Mouse (Mus musculus): ENCODE data around the gene Tmem150c. TPM values are rescaled to one million over a fixed set of nuclear protein-coding genes. Genes with fewer than 3 reads are reported as not detected.

Tmem150c gene
- total RNA-seq, 2 experiments from 2014 or later, result 76.7 to 79.5 TPM

DNA sequence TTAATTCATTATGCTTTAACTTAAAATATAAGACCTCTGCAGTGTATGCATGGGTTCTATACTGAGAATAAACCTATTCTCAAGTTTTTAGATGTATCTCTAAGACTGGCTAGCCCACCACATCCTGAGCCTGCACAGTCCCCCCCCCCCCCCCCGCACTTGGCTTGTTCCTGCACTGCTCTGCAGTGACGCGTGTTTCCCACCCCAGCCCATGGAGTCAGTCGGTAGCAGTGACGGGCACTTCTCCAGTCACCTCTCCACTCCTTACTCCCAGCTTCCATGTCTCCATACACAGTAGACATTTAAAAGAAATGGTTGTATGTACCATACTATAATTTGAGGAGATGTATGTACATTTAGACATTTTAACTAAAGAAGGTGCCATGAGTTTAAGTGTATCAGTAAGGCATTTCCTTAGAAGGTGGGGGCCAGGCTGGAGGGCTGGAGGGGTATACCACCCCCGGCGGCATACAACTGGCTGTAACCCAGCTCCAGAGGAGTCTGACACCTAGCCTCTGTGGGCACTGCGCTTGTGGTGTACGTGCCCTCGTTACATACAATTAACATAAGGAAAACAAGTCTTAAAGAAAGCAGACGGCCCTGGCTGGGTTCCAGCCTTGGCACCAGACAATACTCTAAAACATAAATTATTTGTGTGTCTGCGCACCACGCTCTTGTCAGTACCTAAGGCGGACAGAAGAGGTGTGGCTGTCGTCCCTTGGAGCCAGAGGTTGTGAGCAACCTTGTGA is 102.0 kb downstream of the Tmem150c start:
- no peak for DNase-seq (ENCODE audit: extremely low spot score in 1 of 2, low spot score in 1 of 2)

- no peak for DNase-seq (ENCODE audit: extremely low spot score in 1 of 2, low spot score in 1 of 2)
Observed at GRCm38 (mm10) chr5:100055866-100056369, 103.7 kb downstream of the Tmem150c start.

- DNase-seq (ENCODE audit: extremely low spot score in 1 of 2, low spot score in 1 of 2), result no peak
Observed at GRCm38 (mm10) chr5:100054807-100055547, 104.6 kb downstream of the Tmem150c start.

- no peak for DNase-seq (ENCODE audit: extremely low spot score in 1 of 2, low spot score in 1 of 2)
Observed at GRCm38 (mm10) chr5:100052728-100053127, 106.9 kb downstream of the Tmem150c start.

GRCm38 (mm10) chr5:100049904-100050303 is 109.7 kb downstream of the Tmem150c start:
- DNase-seq (ENCODE audit: extremely low spot score in 1 of 2, low spot score in 1 of 2), result no peak

DNA sequence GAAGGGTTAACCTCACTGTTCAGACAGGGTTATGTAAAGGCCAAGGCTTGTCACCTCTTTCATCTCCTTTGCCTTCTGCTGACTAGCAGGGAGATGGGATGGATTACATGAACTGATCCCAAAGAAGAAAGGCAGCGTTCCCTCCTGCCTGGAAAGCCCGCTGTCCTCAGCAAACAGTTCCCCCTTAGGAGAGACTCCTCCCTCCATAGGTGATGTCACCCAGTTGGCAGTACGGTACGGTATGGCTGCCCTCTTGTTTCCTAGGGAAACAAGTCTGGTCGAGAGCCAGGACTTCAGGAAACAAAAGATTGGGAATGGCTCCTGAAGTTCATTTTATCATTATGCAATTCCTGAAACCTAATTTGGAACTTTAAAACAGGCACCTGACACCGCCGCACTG is 111.7 kb downstream of the Tmem150c start:
- DNase-seq (ENCODE audit: extremely low spot score in 1 of 2, low spot score in 1 of 2), result no peak

DNA sequence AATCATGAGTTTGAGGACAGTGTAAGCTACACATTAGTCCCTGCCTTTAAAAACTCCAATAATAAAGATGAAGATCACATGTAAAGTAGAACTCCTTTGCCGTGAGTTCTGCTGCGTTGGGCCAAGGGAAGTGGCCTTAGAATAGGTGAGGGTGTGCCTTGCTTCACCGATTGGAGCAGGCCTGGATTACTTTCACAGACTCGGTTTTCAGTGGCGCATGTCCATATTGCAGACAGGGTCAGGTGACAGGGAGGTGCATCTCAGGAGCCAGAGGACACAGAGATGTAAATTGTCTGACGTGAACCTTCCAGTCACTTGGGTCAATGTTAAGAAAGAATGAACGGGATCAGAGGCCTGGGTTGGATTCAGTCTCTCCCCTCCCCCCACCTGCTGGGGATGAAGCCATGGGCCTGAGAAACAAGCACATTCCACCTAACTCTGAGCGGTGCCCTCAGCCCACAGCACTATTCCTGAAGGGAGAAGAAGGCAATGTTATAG is 112.4 kb downstream of the Tmem150c start:
- no peak for DNase-seq (ENCODE audit: extremely low spot score in 1 of 2, low spot score in 1 of 2)

DNA sequence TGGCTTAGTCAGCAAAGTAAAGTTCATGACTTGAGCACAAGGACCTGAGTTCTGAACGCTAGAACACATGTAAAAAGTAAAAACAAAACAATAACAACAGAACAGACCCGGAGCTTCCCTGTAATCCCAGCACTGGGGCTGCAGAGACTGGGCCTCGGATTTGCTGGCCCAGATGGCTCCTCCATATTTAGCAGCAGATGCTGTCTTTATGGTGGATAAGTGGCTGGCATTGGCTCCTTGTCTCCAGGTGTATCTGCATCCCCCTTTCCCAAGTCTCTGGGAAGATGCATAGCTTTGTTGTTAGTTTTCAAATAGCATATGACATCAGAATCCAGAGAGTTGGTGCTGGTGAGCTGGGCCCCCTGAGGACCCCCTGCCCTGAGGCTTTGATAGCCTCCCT is 113.5 kb downstream of the Tmem150c start:
- DNase-seq (ENCODE audit: extremely low spot score in 1 of 2, low spot score in 1 of 2), result no peak

GRCm38 (mm10) chr5:100044621-100045020 is 115.0 kb downstream of the Tmem150c start:
- DNase-seq (ENCODE audit: extremely low spot score in 1 of 2, low spot score in 1 of 2), result no peak

GRCm38 (mm10) chr5:100044030-100044429 is 115.6 kb downstream of the Tmem150c start:
- DNase-seq (ENCODE audit: extremely low spot score in 1 of 2, low spot score in 1 of 2), result no peak

DNA sequence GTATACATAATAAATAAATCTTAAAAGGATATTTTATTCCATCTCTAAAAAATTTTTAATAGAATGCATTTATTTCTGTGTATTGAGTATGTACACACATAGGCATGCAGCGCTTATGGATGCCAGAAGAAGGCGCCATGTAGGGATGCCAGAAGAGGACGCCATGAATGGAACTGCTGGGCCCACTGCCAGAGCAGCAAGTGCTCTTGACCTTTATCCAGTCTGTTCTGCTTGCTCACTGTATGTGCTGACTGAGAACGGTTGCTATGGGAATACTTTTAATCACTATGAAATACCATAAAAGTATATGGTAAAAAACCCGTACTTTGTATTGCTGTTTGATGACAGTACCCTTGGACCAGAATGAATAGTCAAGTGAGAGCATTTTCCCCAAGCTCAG is 116.2 kb downstream of the Tmem150c start:
- DNase-seq (ENCODE audit: extremely low spot score in 1 of 2, low spot score in 1 of 2), result peak in 1 of 2 experiments; percentile 33

- DNase-seq (ENCODE audit: extremely low spot score in 1 of 2, low spot score in 1 of 2), result no peak
Observed at GRCm38 (mm10) chr5:100042467-100042866, 117.1 kb downstream of the Tmem150c start.

DNA sequence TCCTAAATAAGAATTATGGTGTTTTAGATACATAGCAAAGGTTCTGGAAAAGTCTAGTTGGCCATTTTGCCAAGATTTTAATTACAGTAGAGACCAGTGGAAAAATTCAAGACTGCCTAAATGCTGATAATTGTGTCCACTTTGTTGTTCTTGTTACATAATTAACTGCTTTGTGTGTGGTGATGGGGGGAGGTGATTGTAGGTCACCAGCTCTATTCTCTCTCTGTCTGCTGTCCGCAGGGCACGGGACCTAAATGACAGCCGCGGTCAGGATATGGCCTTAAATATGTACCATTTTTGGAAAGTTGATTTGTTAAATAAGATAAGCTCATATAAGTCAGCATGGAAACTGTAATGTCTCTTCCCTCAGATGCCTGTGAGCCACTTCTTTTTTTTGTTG is 118.3 kb downstream of the Tmem150c start:
- no peak for DNase-seq (ENCODE audit: extremely low spot score in 1 of 2, low spot score in 1 of 2)

DNA sequence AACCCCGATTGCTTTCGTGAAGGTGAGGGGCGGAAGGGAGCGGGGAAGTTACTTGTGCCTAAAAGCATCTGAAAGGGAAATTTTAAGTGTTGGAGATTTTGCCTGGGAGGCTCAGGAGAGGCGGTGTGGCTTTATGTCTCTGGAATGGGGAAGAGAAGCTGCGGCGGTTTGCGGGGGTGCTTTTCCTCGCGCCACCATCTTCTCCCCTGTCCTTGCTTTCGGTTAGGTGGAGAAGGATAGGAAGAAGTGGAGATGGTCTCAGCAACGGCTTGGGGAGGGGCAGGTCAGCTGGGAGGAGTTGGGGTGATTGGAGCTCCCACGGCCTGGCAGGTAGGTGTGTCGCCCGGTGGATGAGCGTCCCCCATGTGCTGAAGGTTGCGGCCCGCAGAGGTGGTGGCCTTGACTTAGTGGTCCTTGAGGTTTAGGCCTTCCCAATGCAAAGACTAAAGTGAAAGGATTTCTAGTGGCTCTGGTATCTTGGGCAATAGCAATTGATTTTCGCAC is 119.3 kb downstream of the Tmem150c start:
- no peak for DNase-seq (ENCODE audit: extremely low spot score in 1 of 2, low spot score in 1 of 2)

DNA sequence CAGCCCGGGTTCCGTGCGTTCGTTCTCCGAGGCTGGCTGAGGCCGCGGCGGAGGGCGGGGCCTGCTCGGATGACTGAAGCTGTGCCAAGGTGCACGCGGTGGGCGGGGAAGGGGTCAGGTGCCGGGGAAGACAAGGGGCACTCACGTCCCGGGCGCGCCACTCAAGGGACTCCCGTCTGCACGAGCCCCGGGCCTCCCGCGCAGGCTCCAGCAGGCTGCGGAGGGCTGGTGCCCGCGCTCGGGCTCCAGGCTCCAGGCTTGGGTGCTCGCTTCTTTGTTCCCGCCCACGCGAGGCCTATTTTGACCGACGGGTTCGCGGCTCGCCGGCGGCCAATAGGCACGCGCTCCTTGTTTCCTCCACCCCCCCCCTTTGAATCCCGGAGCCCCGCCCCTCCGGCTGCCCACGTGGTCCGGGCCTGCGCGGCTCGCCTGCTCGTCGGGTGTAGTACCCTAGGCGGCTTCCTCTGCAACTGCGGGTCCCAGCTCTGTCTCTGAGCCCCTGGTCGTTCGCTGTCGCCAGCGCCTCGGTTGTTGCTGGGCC is 119.9 kb downstream of the Tmem150c start, which contains the start of the genes Hnrnpdl and Enoph1:
TSS of gene Hnrnpdl (minus strand) at position 63 of the 541 bp plus-strand sequence.
TSS of gene Enoph1 (plus strand) at position 384 of the 541 bp plus-strand sequence.
- DNase-seq (ENCODE audit: extremely low spot score in 1 of 2, low spot score in 1 of 2), result peak; percentile 92 to 94

DNA sequence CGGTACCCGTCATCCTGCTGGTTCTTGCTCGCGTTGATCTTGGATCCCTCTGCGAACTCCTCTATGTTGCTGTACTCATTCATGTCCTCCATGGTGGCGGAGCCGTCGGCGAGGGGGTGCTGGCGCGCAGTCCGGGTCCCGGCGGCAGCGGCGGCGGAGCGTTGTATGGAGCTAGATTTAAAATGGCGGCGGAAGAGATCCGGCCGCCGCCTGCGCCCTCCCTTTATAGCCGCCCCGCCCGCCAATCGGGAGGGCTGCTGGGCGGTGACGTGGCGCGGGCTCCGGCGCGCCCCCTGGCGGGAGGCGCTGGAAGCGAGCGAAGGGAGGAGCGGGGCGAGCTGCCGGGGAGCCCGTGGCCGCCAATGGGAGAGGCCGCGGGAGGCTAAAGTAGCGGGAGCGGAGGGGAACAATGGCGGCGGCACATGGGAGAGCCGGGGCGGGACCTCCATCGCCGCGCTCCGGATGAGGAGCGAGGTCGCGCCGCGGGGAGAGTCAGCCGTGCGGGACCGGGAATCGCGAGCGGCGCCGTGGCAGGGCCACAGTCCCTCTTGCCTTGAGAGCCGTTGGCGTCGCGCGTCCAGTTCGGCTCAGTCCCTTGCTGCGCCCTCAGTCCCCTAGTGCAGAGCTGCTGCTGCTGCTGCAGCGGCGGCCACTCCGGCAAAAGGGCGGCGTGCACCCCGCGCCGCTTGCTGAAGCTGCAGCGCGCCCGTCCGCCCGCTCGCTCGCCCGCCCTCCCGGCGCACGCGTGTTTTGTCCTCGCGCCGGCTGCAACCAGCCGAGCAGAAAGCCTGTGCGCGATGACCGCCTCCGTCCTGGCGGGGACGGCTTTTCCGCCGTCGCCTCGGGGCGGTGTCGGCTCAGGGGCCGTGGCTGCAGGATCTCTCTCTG is 120.7 kb downstream of the Tmem150c start:
- DNase-seq (ENCODE audit: extremely low spot score in 1 of 2, low spot score in 1 of 2), result peak; percentile 96 to 99

GRCm38 (mm10) chr5:100037965-100038713 is 121.5 kb downstream of the Tmem150c start:
- DNase-seq (ENCODE audit: extremely low spot score in 1 of 2, low spot score in 1 of 2), result peak; percentile 85 to 92

GRCm38 (mm10) chr5:100036681-100037080 is 122.9 kb downstream of the Tmem150c start:
- DNase-seq (ENCODE audit: extremely low spot score in 1 of 2, low spot score in 1 of 2), result no peak

DNA sequence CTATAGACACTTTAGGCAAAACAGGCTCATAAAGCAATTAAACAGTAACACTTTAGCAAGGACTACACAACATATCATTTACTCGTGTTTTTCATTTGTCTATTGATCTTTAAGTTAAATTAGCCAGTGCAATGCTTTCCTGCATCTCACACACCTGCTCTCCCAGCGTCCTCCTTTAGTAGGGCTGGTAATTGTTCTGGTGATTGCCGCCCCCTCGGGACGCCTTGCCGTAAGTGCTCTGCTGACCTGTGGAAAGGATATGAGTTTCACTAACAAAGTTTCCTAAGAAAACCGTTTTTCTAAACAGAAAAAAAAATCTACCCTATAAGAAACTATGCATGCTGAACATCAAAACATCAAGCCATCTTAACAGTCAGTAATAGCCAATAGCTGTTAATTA is 123.7 kb downstream of the Tmem150c start:
- DNase-seq (ENCODE audit: extremely low spot score in 1 of 2, low spot score in 1 of 2), result no peak

All from layer of hippocampus, postnatal 25 days (tissue).